Mouse (Mus musculus): ENCODE measurements around the gene Slc12a6.

DNA sequence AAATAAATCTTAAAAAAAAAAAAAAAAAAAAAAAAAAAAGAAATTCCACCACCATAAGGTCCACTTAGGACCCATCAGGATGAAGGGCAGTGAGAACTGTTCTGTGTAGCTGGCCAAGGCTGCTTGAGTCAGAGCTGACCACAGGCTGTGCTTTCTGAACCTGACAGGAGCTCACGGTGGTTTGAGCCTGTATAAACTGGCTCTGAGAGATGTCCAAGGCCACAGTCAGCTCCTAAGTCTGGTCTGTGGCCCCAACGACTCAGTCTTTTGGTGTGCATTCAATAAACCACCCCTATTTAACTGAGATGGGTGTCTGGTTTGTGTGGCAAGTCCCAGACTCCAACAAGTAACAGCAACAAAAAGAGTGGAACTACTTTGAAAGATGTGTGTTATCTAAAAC lies 29.0 kb upstream of the Slc12a6 start:
- TF ChIP-seq CTCF (IDR thresholded peaks at IDR 0.05; ENCODE audit: control insufficient read depth, insufficient read depth, low read length) (no peak), POLR2A (IDR thresholded peaks at IDR 0.05; ENCODE audit: borderline replicate concordance, control insufficient read depth, low read depth, low read length) (no peak)

All from bone marrow, adult 2 months (tissue).